Mouse (Mus musculus): ENCODE data around the gene Cngb1. TPM values are rescaled to one million over a fixed set of nuclear protein-coding genes. Genes with fewer than 3 reads are reported as not detected.
"Not testable (repeated sequence)": the region's sequence is repeated elsewhere in the genome, so short reads cannot be mapped to it uniquely, and the experiment has no call there.

The Cngb1 gene
- polyA plus RNA-seq, 1 experiment from 2014 or later, result 0.69 TPM

GRCm38 (mm10) chr8:95242826-95243571 is 63.4 kb downstream of the Cngb1 start:
- 8% methylated on average over 12 of the region's 12 CpGs for WGBS
- no peak overlapping the region for H3K4me3 ChIP-seq (ENCODE audit: low read length)
- H3K4me2 ChIP-seq (ENCODE audit: low read length), result peak overlapping the region; percentile 43
- peaks cover 24% of the 10 kb centered on the region for H3K4me1 ChIP-seq (ENCODE audit: control insufficient read depth, insufficient read depth, low read depth, low read length)
- no peaks in the 10 kb centered on the region for H3K36me3 ChIP-seq (ENCODE audit: control insufficient read depth, insufficient read depth, low read length)
- no peaks in the 10 kb centered on the region for H3K27me3 ChIP-seq (replicated peaks; ENCODE audit: control insufficient read depth, insufficient read depth, low read length)
- peak overlapping the region; percentile 91 for H3K27ac ChIP-seq (ENCODE audit: low read depth, low read length)
- ATAC-seq, result peak; percentile 91
- peak overlapping the region; percentile 33 for H3K9ac ChIP-seq (ENCODE audit: low read depth, low read length)
- H3K9me3 ChIP-seq (ENCODE audit: control insufficient read depth, low read length), result no peaks in the 10 kb centered on the region

DNA sequence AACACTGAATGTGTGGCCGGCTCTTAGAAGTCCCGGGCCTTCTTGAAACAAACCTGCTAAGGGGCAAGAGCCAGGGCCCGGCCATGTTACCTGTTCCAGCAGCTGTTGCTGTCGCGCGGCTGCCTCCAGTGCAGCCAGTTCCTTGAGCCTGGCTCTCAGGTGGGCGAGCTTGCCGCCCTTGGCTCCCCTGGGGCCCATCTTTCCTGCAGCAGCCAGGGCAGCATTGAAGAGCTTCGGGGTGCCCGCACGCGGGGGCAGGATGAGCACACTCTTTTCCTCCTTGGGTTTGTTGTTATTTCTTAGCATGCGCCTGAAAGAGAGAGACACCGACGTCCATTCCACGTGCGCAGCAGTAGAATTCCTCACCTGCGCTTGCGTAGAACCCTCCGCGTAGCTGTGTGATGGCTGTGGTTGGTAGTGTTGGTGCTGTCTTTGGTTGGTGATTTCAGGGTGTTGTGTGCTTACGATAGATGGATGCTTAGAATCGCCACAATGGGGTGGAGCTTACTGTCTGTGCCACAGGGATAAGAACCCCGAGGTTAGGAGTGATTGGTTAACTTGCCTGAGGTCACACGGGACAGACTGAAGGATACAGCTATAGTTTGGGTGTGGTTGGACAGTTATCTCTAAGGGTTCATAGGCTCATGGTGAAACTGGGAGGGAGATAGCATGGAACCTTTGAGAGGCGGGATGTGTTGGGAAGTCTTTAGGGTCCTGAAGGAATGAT is 64.1 kb downstream of the Cngb1 start:
- Histone ChIP-seq H3K36me3 (ENCODE audit: control insufficient read depth, insufficient read depth, low read length) (no peaks in the 10 kb centered on the region), H3K9me3 (ENCODE audit: control insufficient read depth, low read length) (no peaks in the 10 kb centered on the region), H3K27me3 (replicated peaks; ENCODE audit: control insufficient read depth, insufficient read depth, low read length) (no peaks in the 10 kb centered on the region), H3K9ac (ENCODE audit: low read depth, low read length) (no peak overlapping the region), H3K4me2 (ENCODE audit: low read length) (no peak overlapping the region), H3K4me1 (ENCODE audit: control insufficient read depth, insufficient read depth, low read depth, low read length) (peaks cover 24% of the 10 kb centered on the region), H3K27ac (ENCODE audit: low read depth, low read length) (peak overlapping the region; percentile 91), H3K4me3 (ENCODE audit: low read length) (no peak overlapping the region)
- no peak for ATAC-seq
- WGBS, result 74% methylated on average over 26 of the region's 26 CpGs

DNA sequence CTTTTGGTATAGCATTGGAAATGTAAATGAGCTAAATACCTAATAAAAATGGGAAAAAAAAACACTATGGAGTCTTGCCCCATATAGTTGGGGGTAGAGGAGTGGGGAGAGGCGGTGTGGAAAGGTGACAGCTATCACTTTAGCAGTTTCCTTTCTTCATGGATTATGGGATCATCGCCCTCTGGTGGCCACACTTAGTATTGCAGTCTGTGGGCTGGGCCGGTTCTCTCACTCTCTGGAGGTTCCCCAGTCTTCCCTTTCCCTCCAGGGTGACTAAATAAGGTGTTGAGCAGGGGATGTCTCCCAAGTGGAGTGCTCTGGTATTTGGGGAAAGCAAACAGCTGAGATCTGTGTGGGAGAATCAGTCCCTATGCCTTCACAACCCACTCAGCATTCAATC is 70.7 kb downstream of the Cngb1 start:
- Histone ChIP-seq H3K36me3 (ENCODE audit: control insufficient read depth, insufficient read depth, low read length) (no peaks in the 10 kb centered on the region), H3K4me3 (ENCODE audit: low read length) (no peak overlapping the region), H3K27me3 (replicated peaks; ENCODE audit: control insufficient read depth, insufficient read depth, low read length) (no peaks in the 10 kb centered on the region), H3K9ac (ENCODE audit: low read depth, low read length) (no peak overlapping the region), H3K4me1 (ENCODE audit: control insufficient read depth, insufficient read depth, low read depth, low read length) (no peaks in the 10 kb centered on the region), H3K4me2 (ENCODE audit: low read length) (no peak overlapping the region), H3K9me3 (ENCODE audit: control insufficient read depth, low read length) (no peaks in the 10 kb centered on the region), H3K27ac (ENCODE audit: low read depth, low read length) (no peak overlapping the region)
- 0 out of 2 replicates have a peak, but pooled peaks have one; percentile 17 for ATAC-seq
- 3% methylated on average over 3 of the region's 3 CpGs for WGBS

DNA sequence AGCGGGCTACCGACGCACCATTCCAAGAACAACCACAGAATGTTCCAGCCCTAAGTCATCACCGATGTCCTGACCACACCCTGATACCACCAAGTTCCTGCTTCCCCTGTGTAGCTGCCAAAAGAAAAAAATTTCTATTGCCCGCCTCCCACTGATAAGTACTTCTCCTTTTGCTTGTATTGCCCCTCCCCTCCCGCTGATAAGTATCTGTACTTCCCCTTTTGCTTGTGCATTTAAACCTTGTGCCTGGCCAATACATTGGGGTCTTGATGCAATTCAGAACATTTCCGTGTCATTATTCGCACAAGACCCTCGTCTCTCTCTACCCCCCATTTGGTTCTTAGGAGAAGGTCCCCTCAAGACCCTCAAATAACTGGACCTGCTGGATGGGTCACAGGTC is 76.3 kb downstream of the Cngb1 start:
- H3K4me2 ChIP-seq (ENCODE audit: low read length); H3K27me3 ChIP-seq (replicated peaks; ENCODE audit: control insufficient read depth, insufficient read depth, low read length); H3K27ac ChIP-seq (ENCODE audit: low read depth, low read length); H3K4me3 ChIP-seq (ENCODE audit: low read length); H3K9me3 ChIP-seq (ENCODE audit: control insufficient read depth, low read length); H3K9ac ChIP-seq (ENCODE audit: low read depth, low read length); H3K36me3 ChIP-seq (ENCODE audit: control insufficient read depth, insufficient read depth, low read length); H3K4me1 ChIP-seq (ENCODE audit: control insufficient read depth, insufficient read depth, low read depth, low read length); ATAC-seq: not testable (repeated sequence)
- WGBS, result 94% methylated on average over 9 of the region's 9 CpGs

- no peak overlapping the region for H3K4me3 ChIP-seq (ENCODE audit: low read length)
- no peak for ATAC-seq
- WGBS, result 44% methylated on average over 2 of the region's 2 CpGs
- no peak overlapping the region for H3K27ac ChIP-seq (ENCODE audit: low read depth, low read length)
- H3K4me1 ChIP-seq (ENCODE audit: control insufficient read depth, insufficient read depth, low read depth, low read length), result no peaks in the 10 kb centered on the region
- H3K9me3 ChIP-seq (ENCODE audit: control insufficient read depth, low read length), result no peaks in the 10 kb centered on the region
- no peak overlapping the region for H3K4me2 ChIP-seq (ENCODE audit: low read length)
- H3K9ac ChIP-seq (ENCODE audit: low read depth, low read length), result no peak overlapping the region
- no peaks in the 10 kb centered on the region for H3K27me3 ChIP-seq (replicated peaks; ENCODE audit: control insufficient read depth, insufficient read depth, low read length)
- H3K36me3 ChIP-seq (ENCODE audit: control insufficient read depth, insufficient read depth, low read length), result no peaks in the 10 kb centered on the region
These were observed 79.3 kb downstream of the Cngb1 start for GRCm38 (mm10) chr8:95227151-95227468.

DNA sequence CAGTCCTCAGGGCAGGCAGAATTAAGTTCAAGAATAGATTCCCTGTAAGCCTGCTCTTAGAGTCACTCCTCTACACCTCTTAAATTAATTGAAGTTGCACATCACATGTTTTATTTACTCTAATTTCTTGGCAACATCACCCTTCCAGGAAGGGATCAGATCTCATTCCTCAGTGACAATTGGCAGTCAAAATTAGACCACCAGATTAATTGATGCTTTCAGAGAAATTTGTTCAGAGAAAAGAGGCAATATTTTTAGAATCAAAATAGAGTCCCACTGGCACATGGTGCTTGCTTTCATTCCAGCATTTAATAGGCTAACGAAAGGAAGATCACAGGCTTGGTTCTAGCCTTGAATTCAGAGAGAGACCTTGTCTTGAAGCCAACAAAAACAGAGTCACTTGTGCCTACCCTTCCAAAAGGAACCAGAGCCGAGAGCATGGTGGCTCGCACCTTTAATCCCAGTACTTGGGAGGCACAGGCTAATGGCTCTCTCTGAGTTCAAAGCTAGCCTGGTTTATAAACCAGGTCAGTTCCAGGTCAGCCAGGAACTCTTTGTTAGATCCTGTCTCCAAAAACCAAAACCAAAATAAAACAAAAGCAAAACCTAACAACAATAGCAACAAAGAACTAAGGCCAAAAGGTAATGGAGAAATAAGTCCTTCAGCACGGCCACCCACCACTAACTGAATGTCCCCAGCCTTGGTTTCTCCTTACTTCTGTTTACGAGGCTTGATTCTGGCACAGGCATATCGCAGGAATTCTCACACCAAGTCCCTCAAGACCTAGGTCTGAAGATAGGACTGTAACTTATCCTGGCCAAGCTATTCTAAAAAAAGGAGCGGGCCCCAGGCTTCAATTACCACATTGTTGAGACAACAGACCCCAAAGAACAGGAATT is 79.9 kb downstream of the Cngb1 start:
- ATAC-seq, result no peak
- no peak overlapping the region for H3K4me3 ChIP-seq (ENCODE audit: low read length)
- 61% methylated on average over 7 of the region's 7 CpGs for WGBS
- no peaks in the 10 kb centered on the region for H3K9me3 ChIP-seq (ENCODE audit: control insufficient read depth, low read length)
- H3K27me3 ChIP-seq (replicated peaks; ENCODE audit: control insufficient read depth, insufficient read depth, low read length), result no peaks in the 10 kb centered on the region
- H3K27ac ChIP-seq (ENCODE audit: low read depth, low read length), result no peak overlapping the region
- H3K36me3 ChIP-seq (ENCODE audit: control insufficient read depth, insufficient read depth, low read length), result no peaks in the 10 kb centered on the region
- H3K4me2 ChIP-seq (ENCODE audit: low read length), result no peak overlapping the region
- no peak overlapping the region for H3K9ac ChIP-seq (ENCODE audit: low read depth, low read length)
- H3K4me1 ChIP-seq (ENCODE audit: control insufficient read depth, insufficient read depth, low read depth, low read length), result no peaks in the 10 kb centered on the region

- no peak for ATAC-seq
- H3K27ac ChIP-seq (ENCODE audit: low read depth, low read length), result no peak overlapping the region
- H3K36me3 ChIP-seq (ENCODE audit: control insufficient read depth, insufficient read depth, low read length), result no peaks in the 10 kb centered on the region
- H3K4me2 ChIP-seq (ENCODE audit: low read length), result no peak overlapping the region
- H3K9me3 ChIP-seq (ENCODE audit: control insufficient read depth, low read length), result no peaks in the 10 kb centered on the region
- H3K4me3 ChIP-seq (ENCODE audit: low read length), result no peak overlapping the region
- H3K27me3 ChIP-seq (replicated peaks; ENCODE audit: control insufficient read depth, insufficient read depth, low read length), result no peaks in the 10 kb centered on the region
- no peak overlapping the region for H3K9ac ChIP-seq (ENCODE audit: low read depth, low read length)
- WGBS, result 87% methylated on average over 5 of the region's 5 CpGs
- no peaks in the 10 kb centered on the region for H3K4me1 ChIP-seq (ENCODE audit: control insufficient read depth, insufficient read depth, low read depth, low read length)
These were observed 82.4 kb downstream of the Cngb1 start for GRCm38 (mm10) chr8:95223969-95224368.

DNA sequence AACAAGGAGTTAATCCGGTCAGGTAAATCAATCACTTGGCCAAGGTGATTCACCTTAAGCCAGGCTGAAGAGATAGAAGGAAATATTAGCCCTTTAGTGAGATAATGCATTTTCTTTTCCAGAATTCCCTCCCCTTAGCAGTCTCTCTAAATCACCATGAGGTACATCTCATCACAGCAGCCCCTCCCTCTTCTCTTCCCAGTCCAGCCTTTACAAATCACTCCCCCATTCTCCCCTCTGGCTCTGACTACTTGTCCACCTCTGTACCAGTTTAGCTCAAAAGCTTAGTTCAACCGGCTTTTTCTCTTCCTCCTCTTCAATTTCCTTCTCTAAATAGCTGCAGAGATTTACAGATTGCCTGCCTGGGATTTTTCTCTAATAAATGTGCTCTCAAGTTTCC is 85.3 kb downstream of the Cngb1 start:
- no peaks in the 10 kb centered on the region for H3K27me3 ChIP-seq (replicated peaks; ENCODE audit: control insufficient read depth, insufficient read depth, low read length)
- H3K36me3 ChIP-seq (ENCODE audit: control insufficient read depth, insufficient read depth, low read length), result no peaks in the 10 kb centered on the region
- H3K27ac ChIP-seq (ENCODE audit: low read depth, low read length), result no peak overlapping the region
- H3K4me1 ChIP-seq (ENCODE audit: control insufficient read depth, insufficient read depth, low read depth, low read length), result no peaks in the 10 kb centered on the region
- no peak for ATAC-seq
- no peak overlapping the region for H3K9ac ChIP-seq (ENCODE audit: low read depth, low read length)
- H3K4me3 ChIP-seq (ENCODE audit: low read length), result no peak overlapping the region
- WGBS, result 64% methylated on average over 2 of the region's 2 CpGs
- no peak overlapping the region for H3K4me2 ChIP-seq (ENCODE audit: low read length)
- H3K9me3 ChIP-seq (ENCODE audit: control insufficient read depth, low read length), result no peaks in the 10 kb centered on the region

DNA sequence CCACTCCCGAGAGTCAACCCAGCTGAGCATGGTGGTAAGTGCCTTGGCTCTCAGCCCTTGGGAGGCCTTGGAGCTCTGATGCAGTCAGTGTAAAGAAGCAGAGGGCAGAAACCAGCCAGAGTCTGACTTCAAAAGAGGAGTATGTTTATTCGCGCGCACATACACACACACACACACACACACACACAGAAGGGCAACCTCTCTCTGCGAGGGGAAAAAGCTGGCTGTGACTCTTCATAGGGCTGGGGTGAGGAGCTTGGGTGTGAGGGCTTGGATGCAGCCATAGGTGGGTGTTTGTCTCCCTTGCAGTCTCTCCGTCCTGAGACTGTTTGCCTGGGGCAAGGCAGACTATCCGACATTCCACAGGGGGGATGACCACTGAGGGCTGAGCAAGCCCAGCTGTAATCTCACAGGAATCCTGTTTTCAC is 85.8 kb downstream of the Cngb1 start:
- Histone ChIP-seq H3K9me3 (ENCODE audit: control insufficient read depth, low read length) (no peaks in the 10 kb centered on the region), H3K27ac (ENCODE audit: low read depth, low read length) (no peak overlapping the region), H3K9ac (ENCODE audit: low read depth, low read length) (no peak overlapping the region), H3K27me3 (replicated peaks; ENCODE audit: control insufficient read depth, insufficient read depth, low read length) (no peaks in the 10 kb centered on the region), H3K36me3 (ENCODE audit: control insufficient read depth, insufficient read depth, low read length) (no peaks in the 10 kb centered on the region), H3K4me3 (ENCODE audit: low read length) (no peak overlapping the region), H3K4me1 (ENCODE audit: control insufficient read depth, insufficient read depth, low read depth, low read length) (no peaks in the 10 kb centered on the region), H3K4me2 (ENCODE audit: low read length) (no peak overlapping the region)
- WGBS, result 63% methylated on average over 7 of the region's 7 CpGs
- no peak for ATAC-seq

All from hindbrain, embryonic 16.5 days (tissue).